In genomic region chr15:82378261-82379180, GRCm38 (mm10) we compare ENCODE assay signal across 12 mouse cellular contexts. TPM values are rescaled to one million over a fixed set of nuclear protein-coding genes. Genes with fewer than 3 reads are reported as not detected.
DNase-seq lines count a peak whose midpoint lies in the region; ATAC-seq and TF ChIP-seq lines count a peak whose summit lies in the region.
"Had no signal": no experiment of that assay in that cellular context is flagged by ENCODE, and none has a peak within 500 bp of the region (broad histone marks: within the 10 kb centered on the region; RNA-seq: fewer than 3 reads in every experiment).

No protein-coding gene starts in this region.

- H3K4me3 ChIP-seq in myocyte = no peak overlapping the region

- DNase-seq in kidney, adult 11 months = peak; percentile 23
- DNase-seq in kidney, adult 9 months = no peak
- DNase-seq in heart, adult 8-10 months (ENCODE audit: low spot score) = peak; percentile 51
- DNase-seq in kidney, postnatal 10 days = peak; percentile 23
- DNase-seq in frontal cortex, postnatal 14 days (ENCODE audit: low spot score in 2 of 2) = no peak
- no peak for DNase-seq in left cerebral cortex, postnatal 10 days (ENCODE audit: extremely low spot score in 1 of 2, low spot score in 2 of 2)
- DNase-seq: layer of hippocampus, postnatal 36 days had no signal

- H3K4me2 ChIP-seq in myocyte (ENCODE audit: low read depth) = peak overlapping the region; percentile 43

- no peak overlapping the region for H3ac ChIP-seq in myocyte (ENCODE audit: control insufficient read depth, insufficient read length)

- intact Hi-C loops in left cerebral cortex, postnatal 10 days (cut with DNase I) = no loop called here

- no peak for ATAC-seq in inflammation-experienced regulatory T-cells, adult 6 months

- H3K27me3 ChIP-seq in myocyte (ENCODE audit: control insufficient read depth, insufficient read depth, insufficient read length) = no peaks in the 10 kb centered on the region

- no peak for TF ChIP-seq POLR2A in myocyte (IDR thresholded peaks at IDR 0.05; ENCODE audit: insufficient read length, low read depth)

- H3K36me3 ChIP-seq in myocyte (ENCODE audit: control insufficient read depth, insufficient read depth) = no peaks in the 10 kb centered on the region

- no peaks in the 10 kb centered on the region for H3K79me2 ChIP-seq in myocyte (ENCODE audit: control insufficient read depth, insufficient read depth)

TF ChIP-seq in myocyte, 11 proteins besides CTCF, POLR2A, EP300 and RAD21:
- TF ChIP-seq E2F4 (IDR thresholded peaks at IDR 0.05; ENCODE audit: insufficient read depth) (no peak), POLR2AphosphoS2 (IDR thresholded peaks at IDR 0.05; ENCODE audit: insufficient read length, low read depth) (no peak), USF1 (IDR thresholded peaks at IDR 0.05; ENCODE audit: low read depth) (no peak), MAX (IDR thresholded peaks at IDR 0.05; ENCODE audit: low read depth) (no peak), MYOG (IDR thresholded peaks at IDR 0.05; ENCODE audit: control insufficient read depth in 1 of 3, insufficient read depth in 1 of 3, insufficient read length in 2 of 3, low read depth in 2 of 3) (peak in 2 of 3 experiments; percentile 7 to 16), SRF (IDR thresholded peaks at IDR 0.05; ENCODE audit: control insufficient read depth, insufficient read length, low read depth) (no peak)

RNA-seq across cellular contexts. Expression of gene Cyp2d22, which starts 1.5 kb away (rescaled TPM):
- 10 to 100 TPM; 19.3 to 30.9 (median 23.3) TPM for total RNA-seq in heart, adult 8-10 months (2022)
- polyA plus RNA-seq in myocyte (2012; fragmentation: generic; extraction: Trizol) = 2.4 TPM
- 10 to 100 TPM; 10.7 to 11.5 TPM for total RNA-seq in left cerebral cortex, postnatal 10 days (2021)
- polyA plus RNA-seq in inflammation-experienced regulatory T-cells, adult 6 months (2017; shearing (Covaris generic)) = 1 to 10 TPM in 2 of 3 experiments, not detected in 1; 2.6 to 3.5 TPM

RNA-seq across cellular contexts. Expression of gene Cyp2d11, which starts 15.3 kb away (rescaled TPM):
- under 1 TPM in 1 of 4 experiments, not detected in 3; 0.19 TPM for total RNA-seq in heart, adult 8-10 months (2022)
- not detected for polyA plus RNA-seq in myocyte (2012; fragmentation: generic; extraction: Trizol)
- total RNA-seq in left cerebral cortex, postnatal 10 days (2021) = not detected
- not detected for polyA plus RNA-seq in inflammation-experienced regulatory T-cells, adult 6 months (2017; shearing (Covaris generic))
- total RNA-seq: ES-E14; layer of hippocampus, postnatal 36 days had no signal
- polyA plus RNA-seq: brain, embryonic 14.5 days; frontal cortex, adult 2 months had no signal

RNA-seq across cellular contexts. Expression of gene Ndufa6, which starts 24.4 kb away (rescaled TPM):
- total RNA-seq in heart, adult 8-10 months (2022) = 100 to 1,000 TPM; 658 to 797 (median 740) TPM
- polyA plus RNA-seq in myocyte (2012; fragmentation: generic; extraction: Trizol) = 517 TPM
- total RNA-seq in left cerebral cortex, postnatal 10 days (2021) = 100 to 1,000 TPM; 167 to 200 TPM
- polyA plus RNA-seq in inflammation-experienced regulatory T-cells, adult 6 months (2017; shearing (Covaris generic)) = 100 to 1,000 TPM; 393 to 568 (median 531) TPM

RNA-seq across cellular contexts. Expression of gene Cyp2d10, which starts 28.5 kb away (rescaled TPM):
- under 1 TPM in 2 of 4 experiments, not detected in 2; 0.41 to 0.80 TPM for total RNA-seq in heart, adult 8-10 months (2022)
- not detected for polyA plus RNA-seq in myocyte (2012; fragmentation: generic; extraction: Trizol)
- not detected for total RNA-seq in left cerebral cortex, postnatal 10 days (2021)
- not detected for polyA plus RNA-seq in inflammation-experienced regulatory T-cells, adult 6 months (2017; shearing (Covaris generic))
- total RNA-seq: ES-E14; layer of hippocampus, postnatal 36 days had no signal
- polyA plus RNA-seq: brain, embryonic 14.5 days; frontal cortex, adult 2 months had no signal

RNA-seq across cellular contexts. Expression of gene Smdt1, which starts 39.8 kb away (rescaled TPM):
- 100 to 1,000 TPM; 190 to 214 (median 204) TPM for total RNA-seq in heart, adult 8-10 months (2022)
- polyA plus RNA-seq in myocyte (2012; fragmentation: generic; extraction: Trizol) = 665 TPM
- 100 to 1,000 TPM; 130 to 139 TPM for total RNA-seq in left cerebral cortex, postnatal 10 days (2021)
- polyA plus RNA-seq in inflammation-experienced regulatory T-cells, adult 6 months (2017; shearing (Covaris generic)) = 100 to 1,000 TPM; 101 to 149 (median 103) TPM

Comparison
In these comparisons a context has a peak if more than half of its experiments do, and no peak if none do; other contexts are left out.
1. DNase-seq: peak in kidney, adult 11 months (single experiment), heart, adult 8-10 months (single experiment) and kidney, postnatal 10 days (single experiment); none in kidney, adult 9 months (single experiment), frontal cortex, postnatal 14 days (0 of 2) and left cerebral cortex, postnatal 10 days (0 of 2).